Mouse (Mus musculus) brain, embryonic 14.5 days (tissue): ENCODE data around the gene Habp2.

Experiments used
- CTCF ChIP-seq: fragments of 200-500 bp; IDR thresholded peaks from 2 replicates; pipeline ENCODE4 v1.5.1; 2012; ENCODE audit warnings: inconsistent platforms, mild to moderate bottlenecking, moderate library complexity, borderline replicate concordance; ENCODE audit not compliant: insufficient read depth, insufficient read length; ENCODE audit errors: extremely low read depth
- POLR2A ChIP-seq: fragments of 200-500 bp; IDR thresholded peaks from 2 replicates; pipeline ENCODE4 v1.6.1; 2012; ENCODE audit warnings: mild to moderate bottlenecking, inconsistent platforms, borderline replicate concordance; ENCODE audit not compliant: poor library complexity, insufficient read depth, insufficient read length, severe bottlenecking; ENCODE audit errors: extremely low read depth

DNA sequence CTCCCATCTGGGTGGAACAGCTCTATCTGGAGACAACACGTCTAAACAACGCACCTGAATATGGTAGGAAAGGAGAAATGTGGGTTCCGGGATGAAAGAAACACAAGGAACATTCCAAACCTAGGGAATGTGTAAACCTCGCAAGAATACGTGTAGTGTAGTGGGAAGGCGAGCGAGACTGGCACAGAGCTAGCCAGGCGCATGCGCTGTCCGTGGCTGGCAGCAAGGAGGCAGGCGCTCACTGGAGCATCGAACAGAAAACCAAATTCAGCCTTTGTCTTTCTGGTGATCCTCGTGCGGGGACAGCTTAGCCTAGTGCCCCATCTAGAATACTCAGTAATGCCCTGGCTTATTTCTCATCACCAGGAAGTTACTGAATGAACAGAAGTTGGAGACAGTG lies 23.2 kb upstream of the Habp2 start:
- TF ChIP-seq CTCF = no peak
- no peak for TF ChIP-seq POLR2A
